Mouse (Mus musculus): ENCODE results near the gene Ahsa2.

DNA sequence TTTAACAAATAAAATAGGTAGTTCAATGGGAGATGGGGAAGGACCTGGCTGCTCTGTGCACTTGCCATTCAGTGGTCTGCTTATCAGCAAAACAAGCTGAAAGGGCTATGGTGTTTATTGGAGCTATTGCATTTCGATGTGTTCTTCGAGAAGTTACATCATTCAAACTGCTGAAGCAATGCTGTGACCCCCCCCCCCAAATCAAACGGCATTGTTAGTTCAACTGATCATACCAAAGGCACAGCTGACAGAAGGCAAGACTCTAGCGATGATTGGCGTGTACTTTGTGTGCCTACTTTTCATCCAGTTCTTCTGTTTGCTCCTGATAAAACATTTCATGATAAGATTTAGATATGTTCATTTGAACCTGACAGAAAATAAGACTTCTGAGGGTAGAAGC, 779 bp upstream of the Ahsa2 start:
- TF ChIP-seq GATA1 (IDR thresholded peaks at IDR 0.05; ENCODE audit: low read length) (no peak), TAL1 (IDR thresholded peaks at IDR 0.05; ENCODE audit: low read length) (no peak)
